Mouse (Mus musculus): Measurements from ENCODE around the gene Neurog3.

Gene Neurog3

GRCm38 (mm10) chr10:62135696-62136470 is 3.0 kb downstream of the Neurog3 start:
- in situ Hi-C loops (cut with MboI, MseI), result no loop called here

- in situ Hi-C loops (cut with MboI, MseI), result no loop called here
These were observed 4.3 kb downstream of the Neurog3 start for GRCm38 (mm10) chr10:62137150-62137549.

GRCm38 (mm10) chr10:62138040-62138439 is 5.2 kb downstream of the Neurog3 start:
- in situ Hi-C loops (cut with MboI, MseI), result no loop called here

GRCm38 (mm10) chr10:62143820-62144219 is 10.9 kb downstream of the Neurog3 start, which contains the start of gene Fam241b:
Fam241b (minus strand) TSS chr10:62143920.
- in situ Hi-C loops (cut with MboI, MseI), result no loop called here

- in situ Hi-C loops (cut with MboI, MseI), result no loop called here
These were observed 13.1 kb downstream of the Neurog3 start for GRCm38 (mm10) chr10:62145957-62146356.

GRCm38 (mm10) chr10:62147466-62148248 is 14.8 kb downstream of the Neurog3 start:
- in situ Hi-C loops (cut with MboI, MseI), result no loop called here

GRCm38 (mm10) chr10:62149929-62150328 is 17.0 kb downstream of the Neurog3 start:
- in situ Hi-C loops (cut with MboI, MseI), result no loop called here

GRCm38 (mm10) chr10:62162410-62162809 is 29.5 kb downstream of the Neurog3 start:
- in situ Hi-C loops (cut with MboI, MseI), result no loop called here

- in situ Hi-C loops (cut with MboI, MseI), result no loop called here
These were observed 40.1 kb downstream of the Neurog3 start for GRCm38 (mm10) chr10:62172841-62173553.

GRCm38 (mm10) chr10:62173941-62174448 is 41.1 kb downstream of the Neurog3 start:
- in situ Hi-C loops (cut with MboI, MseI), result no loop called here

GRCm38 (mm10) chr10:62174533-62175313 is 41.8 kb downstream of the Neurog3 start:
- in situ Hi-C loops (cut with MboI, MseI), result no loop called here

GRCm38 (mm10) chr10:62179944-62180343 is 47.1 kb downstream of the Neurog3 start:
- in situ Hi-C loops (cut with MboI, MseI), result loop anchor here (5.0 kb wide), 1 partner anchor 73 kb away; no protein-coding TSS in a partner anchor

GRCm38 (mm10) chr10:62181701-62182100 is 48.8 kb downstream of the Neurog3 start:
- in situ Hi-C loops (cut with MboI, MseI), result loop anchor here (5.0 kb wide), 1 partner anchor 74 kb away; no protein-coding TSS in a partner anchor

GRCm38 (mm10) chr10:62182471-62183014 is 49.7 kb downstream of the Neurog3 start:
- in situ Hi-C loops (cut with MboI, MseI), result loop anchor here (5.0 kb wide), 1 partner anchor 75 kb away; no protein-coding TSS in a partner anchor

GRCm38 (mm10) chr10:62183053-62183452 is 50.2 kb downstream of the Neurog3 start:
- in situ Hi-C loops (cut with MboI, MseI), result loop anchor here (5.0 kb wide), 1 partner anchor 76 kb away; no protein-coding TSS in a partner anchor

Data from regulatory T cell (primary cell).